Mouse (Mus musculus) liver, embryonic 14.5 days (tissue): ENCODE results near the gene Rsph1. TPM values are rescaled to one million over a fixed set of nuclear protein-coding genes. Genes with fewer than 3 reads are reported as not detected.

Experiments
- ATAC-seq: fragments of 200-750 bp; cut with Nextera tagmentation; 2 replicates; pipeline ENCODE4 v1.8.0; 2017; ENCODE audit warnings: moderate number of reproducible peaks, mild to moderate bottlenecking, moderate library complexity; ENCODE audit not compliant: insufficient read depth
- DNase-seq, 3 experiments: peaks; one replicate each; pipeline ENCODE4 v3.0.0-alpha.2; 2012 to 2013; ENCODE audit warnings: low read depth in 3 of 3, low spot score in 3 of 3
- H3K27ac ChIP-seq: fragments of 300-500 bp; sonication (generic); 2 replicates; pipeline ENCODE4 v1.5.1; 2014; ENCODE audit warnings: moderate library complexity, mild to moderate bottlenecking, control low read depth, inconsistent platforms
- H3K27me3 ChIP-seq: fragments of 300-500 bp; sonication (generic); 2 replicates; pipeline ENCODE4 v1.6.1; 2014; ENCODE audit warnings: mild to moderate bottlenecking, low read length, moderate library complexity; ENCODE audit not compliant: control insufficient read depth, insufficient read depth
- H3K36me3 ChIP-seq: fragments of 300-500 bp; sonication (generic); replicated peaks from 2 replicates; pipeline ENCODE4 v1.6.1; 2014; ENCODE audit warnings: low read depth; ENCODE audit not compliant: control insufficient read depth, insufficient read depth
- H3K4me1 ChIP-seq, 2 experiments: fragments of 200-500 bp in 1 of 2; fragments of 300-500 bp in 1 of 2; sonication (generic) in 1 of 2; replicated peaks; 2 replicates each; pipeline ENCODE4 v1.6.1; 2012 to 2014; ENCODE audit warnings: antibody characterized with exemption in 1 of 2, inconsistent platforms in 1 of 2, low read length in 1 of 2; ENCODE audit not compliant: control insufficient read depth in 2 of 2, insufficient read depth in 2 of 2
- H3K4me2 ChIP-seq: fragments of 300-500 bp; sonication (generic); 2 replicates; pipeline ENCODE4 v1.6.1; 2014; ENCODE audit warnings: low read depth, mild to moderate bottlenecking, control low read depth, moderate library complexity
- H3K4me3 ChIP-seq, 2 experiments: fragments of 200-500 bp in 1 of 2; fragments of 300-500 bp in 1 of 2; sonication (generic) in 1 of 2; 2 replicates each; pipeline ENCODE4 v1.5.1; 2012 to 2014; ENCODE audit warnings: low read depth in 2 of 2, low read length in 2 of 2, mild to moderate bottlenecking in 2 of 2, control low read depth in 1 of 2, inconsistent platforms in 1 of 2, moderate library complexity in 1 of 2; ENCODE audit not compliant: insufficient read depth in 1 of 2
- H3K9ac ChIP-seq: fragments of 300-500 bp; sonication (generic); replicated peaks from 2 replicates; pipeline ENCODE4 v1.6.1; 2014; ENCODE audit warnings: mild to moderate bottlenecking, control low read depth, moderate library complexity
- H3K9me3 ChIP-seq: fragments of 300-500 bp; sonication (generic); 2 replicates; pipeline ENCODE4 v1.6.1; 2016; ENCODE audit warnings: low read length, mixed read lengths; ENCODE audit not compliant: control insufficient read depth
- CTCF ChIP-seq: IDR thresholded peaks from 2 replicates; pipeline ENCODE4 v1.5.1; 2016; ENCODE audit warnings: antibody characterized with exemption, low read depth, control low read depth
- EP300 ChIP-seq: IDR thresholded peaks from 2 replicates; pipeline ENCODE4 v1.6.1; 2016; ENCODE audit warnings: antibody characterized with exemption, low read depth
- WGBS: fragments of 180-500 bp; shearing (Covaris S2); extraction: QIAGEN DNeasy Blood & Tissue Kit; methylation state at CpG from one replicate; pipeline ENCODE4 v1.1.7; 2014; ENCODE audit not compliant: insufficient replicate concordance; 5-methylcytosine and 5-hydroxymethylcytosine counted together
- polyA plus RNA-seq, 2 experiments: library from polyadenylated mRNA; depleted of rRNA in 1 of 2; stranded (reverse) in 1 of 2; unstranded in 1 of 2; fragments of >200 nt; fragmentation: Nextera tagmentation in 1 of 2; extraction: Ambion mirVana in 1 of 2; gene quantifications; 2 replicates each; pipeline versions ENCODE4 v1.2.1 to v1.2.3; 2012 to 2014

Rsph1 gene
- polyA plus RNA-seq, 2 experiments, result 0.04 to 0.22 TPM

- Histone ChIP-seq H3K4me1 (peaks cover 0 to 1% of the 10 kb centered on the region in 2 experiments; a peak in 1 of 4 replicates), H3K4me2 (no peak overlapping the region), H3K36me3 (no peaks in the 10 kb centered on the region), H3K4me3 (no peak overlapping the region), H3K27me3 (no peaks in the 10 kb centered on the region), H3K9me3 (no peaks in the 10 kb centered on the region), H3K27ac (no peak overlapping the region), H3K9ac (no peak overlapping the region)
- TF ChIP-seq CTCF, result no peak
- ATAC-seq (no peak), DNase-seq (no peak)
Observed at GRCm38 (mm10) chr17:31290311-31290710, 13.1 kb upstream of the Rsph1 start.

GRCm38 (mm10) chr17:31288999-31289726 lies 12.0 kb upstream of the Rsph1 start:
- Histone ChIP-seq H3K4me1 (no peaks in the 10 kb centered on the region), H3K9ac (no peak overlapping the region), H3K27me3 (no peaks in the 10 kb centered on the region), H3K36me3 (no peaks in the 10 kb centered on the region), H3K4me2 (no peak overlapping the region), H3K4me3 (no peak overlapping the region), H3K9me3 (no peaks in the 10 kb centered on the region), H3K27ac (no peak overlapping the region)
- TF ChIP-seq EP300 (no peak), CTCF (no peak)
- ATAC-seq (no peak), DNase-seq (no peak)
- WGBS, result 34% methylated on average over 7 of the region's 7 CpGs

- Histone ChIP-seq H3K9ac (no peak overlapping the region), H3K27me3 (no peaks in the 10 kb centered on the region), H3K27ac (no peak overlapping the region), H3K9me3 (no peaks in the 10 kb centered on the region), H3K36me3 (no peaks in the 10 kb centered on the region), H3K4me1 (no peaks in the 10 kb centered on the region), H3K4me2 (no peak overlapping the region), H3K4me3 (no peak overlapping the region)
- TF ChIP-seq CTCF (no peak), EP300 (no peak)
- DNase-seq (no peak), ATAC-seq (no peak)
- WGBS, result 54% methylated on average over 3 of the region's 3 CpGs
Observed at GRCm38 (mm10) chr17:31287216-31287615, 10.0 kb upstream of the Rsph1 start.

DNA sequence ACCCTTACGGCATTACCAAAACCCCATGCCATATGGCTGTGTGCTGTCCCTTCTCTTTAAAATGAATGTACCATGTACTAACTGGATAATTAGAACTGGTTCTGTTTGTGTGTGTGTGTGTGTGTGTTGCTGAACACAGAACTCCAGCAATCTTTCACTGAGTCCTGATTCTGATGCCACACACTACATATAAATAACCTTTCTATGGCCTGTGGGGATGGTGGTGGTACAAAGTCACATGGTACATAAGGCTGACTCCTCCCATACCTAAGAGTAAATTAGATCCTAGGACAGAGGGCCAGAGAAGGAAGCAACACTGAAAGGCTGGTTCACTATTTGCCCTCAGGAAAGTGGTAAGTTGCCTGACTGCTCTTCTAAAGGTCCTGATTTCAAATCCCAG lies 9.3 kb upstream of the Rsph1 start, which contains the start of gene Slc37a1:
TSS of gene Slc37a1 (plus strand) at position 301 of the 400 bp plus-strand sequence.
- Histone ChIP-seq H3K9me3 (no peaks in the 10 kb centered on the region), H3K4me3 (no peak within 1 kb of the TSS), H3K9ac (no peak within 1 kb of the TSS), H3K27ac (no peak within 1 kb of the TSS), H3K27me3 (no peaks in the 10 kb centered on the region), H3K4me2 (no peak within 1 kb of the TSS), H3K4me1 (no peaks in the 10 kb centered on the region), H3K36me3 (no peaks in the 10 kb centered on the region)
- DNase-seq, result no peak
- 88% methylated on average over 1 of the region's 1 CpGs for WGBS
- TF ChIP-seq CTCF (no peak), EP300 (no peak)
- no peak for ATAC-seq

- no peak for ATAC-seq
Observed at GRCm38 (mm10) chr17:31285867-31286266, 8.7 kb upstream of the Rsph1 start.

More at GRCm38 (mm10) chr17:31285867-31286266, 8.7 kb upstream of the Rsph1 start:
- Histone ChIP-seq H3K9ac (no peak overlapping the region), H3K27me3 (no peaks in the 10 kb centered on the region), H3K27ac (no peak overlapping the region), H3K36me3 (no peaks in the 10 kb centered on the region), H3K4me2 (no peak overlapping the region), H3K9me3 (no peaks in the 10 kb centered on the region), H3K4me1 (no peaks in the 10 kb centered on the region), H3K4me3 (no peak overlapping the region)
- DNase-seq, result no peak
- TF ChIP-seq CTCF, result no peak
- no peak for TF ChIP-seq EP300
- WGBS, result 57% methylated on average over 2 of the region's 2 CpGs
